Mouse (Mus musculus): ENCODE measurements around the gene Lhfpl5.

Lhfpl5 gene

DNA sequence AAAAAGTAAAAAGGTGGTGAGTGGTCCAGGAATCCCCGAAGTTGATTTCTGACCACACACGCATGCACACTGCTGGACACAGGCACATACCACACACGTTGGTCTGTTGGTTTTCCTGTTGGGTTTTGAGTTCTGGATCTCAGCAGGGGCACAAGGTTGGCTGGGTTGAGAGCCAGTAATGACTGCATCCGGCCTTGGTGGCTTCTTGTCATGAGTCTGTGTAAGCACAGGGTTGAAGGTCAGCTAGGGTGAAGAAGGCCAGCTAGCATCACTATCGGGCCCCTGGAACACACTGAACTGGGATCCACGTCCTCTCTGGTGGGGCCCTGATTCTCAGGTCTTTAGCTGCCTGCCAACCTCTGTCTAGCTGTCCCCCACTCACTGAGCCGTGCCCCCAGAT lies 2.9 kb upstream of the Lhfpl5 start:
- in situ Hi-C loops (cut with MboI, MseI), result loop anchor here (10.0 kb wide), 1 partner anchor 1082 kb away; no protein-coding TSS in a partner anchor

DNA sequence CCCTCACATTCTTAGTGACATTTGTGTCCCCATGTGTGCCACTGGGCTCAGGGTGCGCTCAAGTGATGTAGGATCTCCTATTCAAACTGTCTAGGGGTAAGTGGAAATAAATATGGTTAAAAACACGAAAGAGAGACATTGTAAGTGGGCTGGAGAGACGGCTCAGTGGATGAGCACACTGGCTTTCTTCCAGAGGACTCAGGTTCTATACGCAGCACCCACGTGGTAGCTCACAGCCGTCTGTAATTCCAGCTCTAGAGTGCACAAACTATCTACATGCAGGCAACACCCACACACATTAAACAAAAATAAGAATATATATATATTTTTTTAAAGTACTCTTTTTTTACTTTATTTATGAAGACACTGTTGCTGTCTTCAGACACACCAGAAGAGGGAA lies 2.5 kb upstream of the Lhfpl5 start:
- in situ Hi-C loops (cut with MboI, MseI), result loop anchor here (10.0 kb wide), 1 partner anchor 1082 kb away; no protein-coding TSS in a partner anchor

- in situ Hi-C loops (cut with MboI, MseI), result no loop called here
These were observed 5.0 kb downstream of the Lhfpl5 start for GRCm38 (mm10) chr17:28580396-28580795.

- in situ Hi-C loops (cut with MboI, MseI), result no loop called here
These were observed 5.6 kb downstream of the Lhfpl5 start for GRCm38 (mm10) chr17:28581056-28581455.

GRCm38 (mm10) chr17:28586509-28586908 lies 11.1 kb downstream of the Lhfpl5 start:
- in situ Hi-C loops (cut with MboI, MseI), result no loop called here

GRCm38 (mm10) chr17:28588591-28588990 lies 13.2 kb downstream of the Lhfpl5 start:
- in situ Hi-C loops (cut with MboI, MseI), result no loop called here

DNA sequence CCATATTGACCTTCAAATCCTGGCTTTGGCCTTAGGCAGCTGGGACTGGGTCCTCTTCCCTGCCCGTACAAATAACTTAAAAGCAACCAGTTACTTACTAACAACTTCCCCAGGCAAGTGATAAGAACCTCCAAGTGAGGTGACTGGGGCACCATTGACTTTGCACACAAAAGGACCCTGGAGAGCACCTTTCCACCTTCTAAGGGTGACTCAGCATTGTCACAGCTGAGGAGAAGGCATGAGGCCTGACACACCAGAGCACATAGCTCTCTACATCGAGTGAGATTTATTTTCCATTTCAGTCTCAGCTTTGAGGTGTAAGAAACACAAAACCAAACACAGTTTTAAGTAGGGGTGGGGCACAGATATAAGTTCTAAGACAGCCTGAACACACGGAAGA lies 15.2 kb downstream of the Lhfpl5 start:
- in situ Hi-C loops (cut with MboI, MseI), result loop anchor here (5.0 kb wide), 1 partner anchor 57 kb away; no protein-coding TSS in a partner anchor

- in situ Hi-C loops (cut with MboI, MseI), result loop anchor here (5.0 kb wide), 1 partner anchor 56 kb away; no protein-coding TSS in a partner anchor
These were observed 16.0 kb downstream of the Lhfpl5 start for GRCm38 (mm10) chr17:28591476-28591875.

DNA sequence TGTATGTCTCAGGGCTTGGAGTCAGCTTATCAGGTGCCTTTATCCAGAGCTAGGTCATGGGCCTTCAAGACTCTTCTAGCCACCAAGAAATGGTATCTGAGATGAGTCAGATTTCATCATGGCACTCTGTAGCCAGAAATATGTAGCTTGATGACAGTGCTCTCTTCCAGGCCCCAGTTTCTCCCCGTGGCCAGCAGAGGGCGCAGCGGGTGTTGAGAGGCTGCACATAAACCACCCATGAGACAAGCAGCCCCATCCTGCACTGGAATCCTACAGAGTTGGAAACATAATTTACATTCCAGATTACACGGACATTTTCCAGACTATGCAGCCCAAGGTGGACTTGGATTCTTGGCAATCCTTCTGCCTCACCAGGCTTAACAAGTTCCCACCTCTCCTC lies 17.6 kb downstream of the Lhfpl5 start:
- in situ Hi-C loops (cut with MboI, MseI), result loop anchor here (5.0 kb wide), 1 partner anchor 54 kb away; no protein-coding TSS in a partner anchor

GRCm38 (mm10) chr17:28593965-28594364 lies 18.5 kb downstream of the Lhfpl5 start:
- in situ Hi-C loops (cut with MboI, MseI), result loop anchor here (5.0 kb wide), 1 partner anchor 53 kb away; no protein-coding TSS in a partner anchor

- in situ Hi-C loops (cut with MboI, MseI), result no loop called here
These were observed 25.3 kb downstream of the Lhfpl5 start for GRCm38 (mm10) chr17:28600780-28601179.

DNA sequence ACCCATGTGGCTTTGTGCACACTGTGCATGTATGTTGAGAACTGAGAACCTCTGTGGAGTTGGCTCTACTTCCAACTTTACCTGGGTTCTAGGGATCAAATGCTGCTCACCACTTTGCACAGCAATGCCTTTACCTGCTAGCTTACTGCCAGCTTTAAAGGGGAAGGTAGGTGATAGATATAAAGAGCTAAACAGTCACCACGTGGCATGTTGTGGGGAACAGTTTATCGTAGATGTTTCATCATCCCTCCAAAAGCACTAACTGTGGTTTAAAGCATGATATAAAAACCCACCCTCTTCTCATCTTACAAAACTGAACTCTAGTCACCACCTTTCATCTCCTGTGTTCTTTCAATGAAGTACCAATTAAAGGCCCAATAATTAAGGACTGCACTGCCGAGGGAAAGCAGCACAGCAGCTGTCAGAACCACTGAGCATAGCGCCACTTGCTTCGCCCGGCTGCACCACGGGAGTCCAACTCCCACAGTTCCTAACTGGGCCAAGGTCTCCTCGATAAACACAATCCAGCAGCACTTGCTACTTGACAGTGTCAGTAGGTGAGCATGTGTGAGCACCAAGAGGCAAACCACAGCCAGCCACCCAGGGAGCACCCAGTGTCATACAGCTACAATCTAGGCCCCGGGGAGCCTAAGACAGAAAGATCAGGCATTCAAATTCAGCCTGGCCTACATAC lies 26.3 kb downstream of the Lhfpl5 start:
- in situ Hi-C loops (cut with MboI, MseI), result no loop called here

DNA sequence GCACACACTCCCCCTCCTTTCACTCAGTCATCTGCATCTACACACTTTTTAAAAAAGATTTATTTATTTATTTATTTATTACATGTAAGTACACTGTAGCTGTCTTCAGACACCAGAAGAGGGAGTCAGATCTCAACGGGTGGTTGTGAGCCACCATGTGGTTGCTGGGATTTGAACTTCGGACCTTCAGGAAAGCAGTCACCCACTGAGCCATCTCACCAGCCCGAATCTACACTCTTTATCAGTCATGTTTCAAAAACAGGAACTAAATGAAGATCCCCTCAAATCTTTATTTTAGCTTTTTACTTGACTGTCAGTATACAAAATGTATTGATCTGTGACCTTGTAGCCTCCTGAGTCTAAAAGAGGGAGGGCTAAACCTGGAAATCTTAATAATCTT lies 34.1 kb downstream of the Lhfpl5 start:
- in situ Hi-C loops (cut with MboI, MseI), result no loop called here

DNA sequence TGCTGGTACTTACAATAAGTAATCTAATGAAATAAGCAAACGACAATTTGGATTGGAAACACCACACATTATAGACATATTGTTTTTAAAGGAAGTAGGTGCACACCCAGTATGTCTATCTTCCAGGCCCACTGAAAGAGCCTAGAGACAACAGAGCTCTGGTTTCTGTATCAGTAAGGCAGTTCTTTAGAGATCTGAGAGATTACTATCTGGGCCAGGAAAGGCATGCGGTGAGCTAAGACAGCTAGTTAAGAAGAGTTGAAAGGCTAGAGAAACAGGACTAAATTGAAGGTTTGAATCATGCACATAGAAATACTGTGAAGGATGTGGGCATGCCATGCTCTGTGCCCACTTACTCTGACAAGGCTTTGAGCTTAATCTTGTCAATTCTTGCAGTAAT lies 37.2 kb downstream of the Lhfpl5 start:
- in situ Hi-C loops (cut with MboI, MseI), result no loop called here

DNA sequence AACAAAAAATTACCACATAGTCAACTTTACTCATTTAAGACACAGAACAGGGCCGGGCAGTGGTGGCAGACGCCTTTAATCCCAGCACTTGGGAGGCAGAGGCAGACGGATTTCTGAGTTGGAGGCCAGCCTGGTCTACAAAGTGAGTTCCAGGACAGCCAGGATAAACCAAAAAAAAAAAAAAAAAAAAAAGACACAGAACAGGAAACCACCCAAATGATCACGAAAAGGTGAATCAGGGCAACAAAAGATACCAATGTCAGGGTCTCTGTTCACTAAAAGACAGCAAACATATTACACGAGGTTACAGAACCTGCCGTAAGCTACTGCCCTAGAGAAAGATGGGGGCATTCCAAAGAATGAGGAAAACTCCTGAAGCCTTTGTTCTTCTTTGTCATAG lies 37.7 kb downstream of the Lhfpl5 start:
- in situ Hi-C loops (cut with MboI, MseI), result no loop called here

DNA sequence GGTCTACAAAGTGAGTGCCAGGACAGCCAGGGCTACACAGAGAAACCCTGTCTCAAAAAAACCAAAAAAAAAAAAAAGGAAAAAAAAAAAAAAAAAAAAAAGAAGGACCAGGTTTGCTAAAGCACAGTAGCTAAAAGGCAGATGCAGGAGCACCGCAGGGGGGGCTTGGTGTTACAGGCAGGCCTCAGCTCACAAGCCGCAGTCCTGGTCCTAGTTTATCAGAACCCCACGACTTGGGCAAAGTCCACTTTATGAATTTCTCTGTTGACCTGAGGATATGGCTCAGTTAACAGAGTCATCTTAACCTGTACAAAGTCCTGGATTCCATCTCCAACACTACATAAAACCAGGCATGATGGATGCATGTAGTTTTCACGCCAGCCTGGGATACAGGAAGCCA lies 39.9 kb downstream of the Lhfpl5 start:
- in situ Hi-C loops (cut with MboI, MseI), result no loop called here

GRCm38 (mm10) chr17:28617636-28618035 lies 42.2 kb downstream of the Lhfpl5 start:
- in situ Hi-C loops (cut with MboI, MseI), result no loop called here

GRCm38 (mm10) chr17:28618124-28618523 lies 42.7 kb downstream of the Lhfpl5 start:
- in situ Hi-C loops (cut with MboI, MseI), result no loop called here

DNA sequence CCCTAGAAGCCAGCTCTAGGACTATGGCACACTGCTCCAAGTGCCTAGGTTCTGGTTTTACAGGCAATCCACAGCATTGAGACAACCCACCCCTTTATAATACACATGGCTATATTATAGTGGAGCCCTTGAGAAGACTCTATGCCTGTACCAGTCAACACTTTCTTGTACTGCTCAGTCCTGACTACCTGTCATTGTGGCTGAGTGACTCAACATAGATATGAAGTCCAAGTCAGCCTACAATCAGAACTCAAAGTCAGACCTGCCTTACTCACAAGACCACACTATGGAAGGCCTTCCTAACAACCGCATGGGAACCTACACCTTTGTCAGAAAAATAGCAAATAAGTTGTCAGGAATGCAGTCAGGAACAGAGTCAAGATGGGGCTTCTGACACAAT lies 43.3 kb downstream of the Lhfpl5 start:
- in situ Hi-C loops (cut with MboI, MseI), result no loop called here

DNA sequence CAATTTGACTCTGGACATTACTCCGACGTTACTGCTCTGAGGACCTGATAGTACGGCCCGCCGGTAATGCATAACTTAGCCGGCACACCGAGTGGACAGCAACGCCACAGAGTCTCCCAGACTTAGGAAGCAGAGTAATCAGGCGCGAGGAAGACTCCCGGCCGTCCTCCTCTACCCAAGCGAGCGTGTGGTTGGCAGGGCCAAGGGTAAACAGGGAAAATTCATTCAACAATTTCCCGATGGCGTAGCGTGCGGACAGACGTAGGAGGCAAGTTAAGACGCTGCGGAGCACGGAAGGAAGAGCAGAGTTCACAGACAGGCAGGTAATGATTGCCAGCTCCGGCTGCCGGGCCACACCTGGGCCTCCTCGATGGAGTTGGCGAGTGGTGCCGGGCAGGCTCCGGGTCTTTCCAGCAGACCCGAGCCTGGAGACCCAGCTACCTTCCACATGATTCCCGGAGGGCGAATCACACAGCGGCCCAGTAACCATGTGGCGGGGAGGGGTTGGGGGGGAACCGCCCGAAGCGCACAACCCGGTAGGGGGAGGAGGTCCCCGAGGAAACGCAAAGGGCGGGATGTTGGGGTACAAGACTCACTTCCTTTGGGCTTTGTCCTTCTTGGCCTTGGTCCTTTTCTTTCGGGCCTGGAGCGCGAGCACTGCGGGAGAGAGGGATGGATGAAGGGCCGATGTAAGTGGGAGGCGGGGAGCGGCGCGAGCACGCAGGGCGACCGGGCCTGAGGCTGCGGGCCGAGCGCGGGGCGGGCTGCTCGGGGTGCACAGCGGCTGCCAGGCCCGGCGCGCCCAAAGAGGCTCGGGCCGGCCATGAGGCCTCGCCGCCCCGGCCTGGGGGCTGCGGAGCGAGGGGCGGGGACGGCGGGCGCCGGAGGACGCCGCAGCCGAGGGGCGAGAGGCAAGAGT lies 46.2 kb downstream of the Lhfpl5 start:
- in situ Hi-C loops (cut with MboI, MseI), result loop anchor here (10.0 kb wide), 1 partner anchor 797 kb away; the partner anchor contains the start of gene D17Wsu92e

- in situ Hi-C loops (cut with MboI, MseI), result loop anchor here (10.0 kb wide), 1 partner anchor 798 kb away; the partner anchor contains the start of gene D17Wsu92e
These were observed 46.9 kb downstream of the Lhfpl5 start, which contains the start of gene Srpk1 for GRCm38 (mm10) chr17:28622300-28622759. Gene Srpk1 (minus strand): TSS chr17:28622709.

- in situ Hi-C loops (cut with MboI, MseI), result loop anchor here (10.0 kb wide), 1 partner anchor 800 kb away; the partner anchor contains the start of gene D17Wsu92e
These were observed 49.4 kb downstream of the Lhfpl5 start for GRCm38 (mm10) chr17:28624841-28625240.
